Mouse (Mus musculus) T-cell, adult 2 months (primary cell): Measurements from ENCODE around the gene Apbb2.

Source experiments
- DNase-seq: peaks from one replicate; pipeline ENCODE4 v3.0.0; 2022; ENCODE audit warnings: low spot score

Apbb2 gene

GRCm38 (mm10) chr5:66415033-66415697 is 203.4 kb downstream of the Apbb2 start:
- no peak for DNase-seq

GRCm38 (mm10) chr5:66413402-66413801 is 205.2 kb downstream of the Apbb2 start:
- DNase-seq: no peak

- no peak for DNase-seq
These were observed 205.8 kb downstream of the Apbb2 start for GRCm38 (mm10) chr5:66412821-66413220.

- DNase-seq: no peak
These were observed 210.0 kb downstream of the Apbb2 start for GRCm38 (mm10) chr5:66408546-66408945.

GRCm38 (mm10) chr5:66407948-66408347 is 210.6 kb downstream of the Apbb2 start:
- DNase-seq: no peak

- DNase-seq: no peak
These were observed 212.2 kb downstream of the Apbb2 start for GRCm38 (mm10) chr5:66406431-66406830.

- DNase-seq: no peak
These were observed 212.7 kb downstream of the Apbb2 start for GRCm38 (mm10) chr5:66405731-66406399.

GRCm38 (mm10) chr5:66405305-66405704 is 213.3 kb downstream of the Apbb2 start:
- no peak for DNase-seq

- DNase-seq: no peak
These were observed 218.0 kb downstream of the Apbb2 start for GRCm38 (mm10) chr5:66400563-66400962.

GRCm38 (mm10) chr5:66399264-66399620 is 219.3 kb downstream of the Apbb2 start:
- no peak for DNase-seq

GRCm38 (mm10) chr5:66398530-66399263 is 219.9 kb downstream of the Apbb2 start:
- DNase-seq: no peak

GRCm38 (mm10) chr5:66393767-66394446 is 224.7 kb downstream of the Apbb2 start:
- DNase-seq: no peak

- DNase-seq: no peak
These were observed 225.6 kb downstream of the Apbb2 start for GRCm38 (mm10) chr5:66392861-66393529.

GRCm38 (mm10) chr5:66391771-66392170 is 226.8 kb downstream of the Apbb2 start:
- no peak for DNase-seq

- no peak for DNase-seq
These were observed 227.3 kb downstream of the Apbb2 start for GRCm38 (mm10) chr5:66391299-66391698.

- no peak for DNase-seq
These were observed 228.0 kb downstream of the Apbb2 start for GRCm38 (mm10) chr5:66390567-66390966.

GRCm38 (mm10) chr5:66387481-66387880 is 231.1 kb downstream of the Apbb2 start:
- no peak for DNase-seq

- DNase-seq: no peak
These were observed 232.9 kb downstream of the Apbb2 start for GRCm38 (mm10) chr5:66385636-66386035.

GRCm38 (mm10) chr5:66384806-66385446 is 233.7 kb downstream of the Apbb2 start:
- DNase-seq: no peak

- no peak for DNase-seq
These were observed 234.5 kb downstream of the Apbb2 start for GRCm38 (mm10) chr5:66384114-66384513.

- DNase-seq: no peak
These were observed 236.5 kb downstream of the Apbb2 start for GRCm38 (mm10) chr5:66382111-66382510.

- DNase-seq: no peak
These were observed 239.6 kb downstream of the Apbb2 start for GRCm38 (mm10) chr5:66378968-66379367.
